Mouse (Mus musculus): Measurements from ENCODE around the gene Ppp1r3g. TPM values are rescaled to one million over a fixed set of nuclear protein-coding genes. Genes with fewer than 3 reads are reported as not detected.
A peak's percentile ranks its signal among the peaks of the same experiment; 100 is the strongest.

Ppp1r3g gene
- 3.3 and 3.7 TPM in 2 replicates for polyA plus RNA-seq (2015; fragmentation: Nextera tagmentation; extraction: Ambion mirVana)

DNA sequence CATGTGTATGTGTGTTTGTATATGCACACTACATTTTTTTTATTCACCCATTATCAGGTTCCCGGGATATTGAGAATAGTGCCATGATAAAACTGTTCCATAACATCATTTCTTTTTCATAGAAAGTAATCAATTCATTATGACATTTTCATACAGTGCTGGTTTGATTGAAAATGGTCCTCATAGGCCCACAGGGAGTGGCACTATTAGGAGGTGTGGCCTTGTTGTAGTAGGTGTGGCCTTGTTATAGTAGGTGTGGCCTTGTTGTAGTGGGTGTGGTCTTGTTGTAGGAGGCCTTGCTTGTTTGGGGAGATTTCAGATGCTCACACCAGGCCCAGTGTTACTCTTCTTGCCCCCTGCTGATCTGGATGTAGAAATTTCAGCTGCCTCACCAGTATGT is at the start of gene Ppp1r3g:
Gene Ppp1r3g, plus strand, starts transcription at position 301 of the 400 bp plus-strand sequence.
- no peak for ATAC-seq (ENCODE audit: low FRiP score, low read depth)
- no peaks in the 10 kb centered on the region for H3K36me3 ChIP-seq
- no peaks in the 10 kb centered on the region for H3K4me1 ChIP-seq
- H3K9me3 ChIP-seq, result no peaks in the 10 kb centered on the region
- no peak within 1 kb of the TSS for H3K4me3 ChIP-seq
- 97% methylated on average over 1 of the region's 1 CpGs for WGBS
- H3K27me3 ChIP-seq, result no peaks in the 10 kb centered on the region
- H3K4me2 ChIP-seq (replicated peaks), result no peak within 1 kb of the TSS
- H3K9ac ChIP-seq, result no peak within 1 kb of the TSS
- no peak within 1 kb of the TSS for H3K27ac ChIP-seq

DNA sequence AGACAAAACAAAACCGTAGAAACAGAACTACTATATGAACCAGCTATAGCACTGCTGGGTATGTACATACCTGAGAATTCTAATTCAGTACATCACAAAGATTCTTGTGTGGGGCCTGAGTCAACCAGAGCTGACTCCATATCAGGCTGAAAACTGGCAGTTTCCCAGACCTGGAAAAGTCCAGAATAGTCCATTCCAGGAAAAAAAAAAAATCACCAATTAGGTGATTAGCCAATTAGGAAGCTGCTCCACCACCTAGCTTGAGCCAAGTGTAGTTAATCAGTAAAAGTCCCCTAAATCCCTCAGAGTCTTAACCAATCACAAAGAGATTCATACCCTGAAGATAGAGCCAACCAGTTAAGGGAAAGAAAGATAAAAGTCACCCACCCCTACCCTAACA is 47.2 kb upstream of the Ppp1r3g start:
- H3K4me3 ChIP-seq, result no peak overlapping the region
- no peak overlapping the region for H3K27ac ChIP-seq
- no peaks in the 10 kb centered on the region for H3K4me1 ChIP-seq
- 92% methylated on average over 1 of the region's 1 CpGs for WGBS
- no peak for ATAC-seq (ENCODE audit: low FRiP score, low read depth)
- H3K27me3 ChIP-seq, result no peaks in the 10 kb centered on the region
- H3K4me2 ChIP-seq (replicated peaks), result no peak overlapping the region
- no peaks in the 10 kb centered on the region for H3K36me3 ChIP-seq
- H3K9me3 ChIP-seq, result no peaks in the 10 kb centered on the region
- no peak overlapping the region for H3K9ac ChIP-seq

DNA sequence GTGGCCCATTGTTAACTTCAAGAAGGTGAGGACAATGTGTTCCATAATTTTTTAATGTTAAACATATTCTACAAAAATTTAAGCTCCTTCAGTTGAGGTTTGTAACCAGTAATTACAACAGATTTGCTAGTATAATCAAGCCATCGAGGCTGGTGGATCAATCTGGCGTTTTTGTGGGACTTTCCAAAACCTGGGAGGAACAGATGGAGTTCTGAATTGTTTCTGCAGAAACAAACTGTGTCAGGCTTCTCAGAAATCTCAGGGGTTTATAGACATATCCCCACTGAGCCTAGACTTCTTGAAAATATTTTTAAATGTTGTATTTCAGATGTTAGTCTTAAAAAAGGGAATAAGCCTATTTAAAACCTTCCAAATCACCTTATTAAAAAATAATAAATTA is 20.6 kb upstream of the Ppp1r3g start:
- 58% methylated on average over 2 of the region's 2 CpGs for WGBS
- Histone ChIP-seq H3K9me3 (peaks cover 8% of the 10 kb centered on the region), H3K9ac (no peak overlapping the region), H3K4me2 (replicated peaks) (no peak overlapping the region), H3K4me3 (no peak overlapping the region), H3K27me3 (0 out of 2 replicates have a peak, but pooled peaks cover 3% of the 10 kb centered on the region), H3K4me1 (0 out of 2 replicates have a peak, but pooled peaks cover 5% of the 10 kb centered on the region), H3K27ac (no peak overlapping the region), H3K36me3 (no peaks in the 10 kb centered on the region)
- no peak for ATAC-seq (ENCODE audit: low FRiP score, low read depth)

DNA sequence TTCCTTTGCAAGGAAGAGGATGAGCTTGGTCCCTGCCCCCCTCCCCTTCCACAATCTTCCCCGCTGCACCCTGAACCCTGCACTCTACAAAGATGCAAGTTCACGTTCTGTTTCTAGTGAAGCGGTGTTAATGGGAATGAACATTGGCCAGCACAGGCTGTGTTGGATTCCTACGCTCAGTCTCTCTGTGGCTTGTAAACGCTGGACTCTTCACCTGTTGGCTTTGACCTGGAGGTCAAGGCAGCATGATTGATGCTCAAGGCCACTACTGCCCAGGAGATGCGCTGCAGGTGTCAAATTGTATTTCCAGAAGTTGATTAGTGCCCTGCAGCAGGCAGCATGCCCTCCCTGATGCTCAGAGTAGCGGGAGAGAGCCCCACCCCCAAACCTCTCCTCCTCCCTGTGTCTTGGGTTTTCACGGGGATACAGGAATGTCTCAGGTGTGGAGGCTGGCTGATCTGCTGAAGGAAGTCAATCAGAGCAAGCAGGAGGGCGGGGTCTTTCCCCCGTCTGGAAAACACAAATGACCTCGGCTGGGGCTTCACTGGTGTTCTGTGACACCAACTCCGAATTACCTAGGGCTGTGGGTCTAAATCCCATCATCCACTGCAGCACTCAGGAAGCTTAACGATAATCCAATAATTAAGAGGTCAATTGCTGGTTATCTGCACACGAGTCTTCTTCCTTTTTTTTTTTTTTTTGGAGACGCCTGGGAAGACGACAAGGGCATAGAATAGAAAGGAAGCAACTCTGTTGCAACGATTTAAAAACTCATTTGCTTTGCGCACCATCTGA is 18.6 kb upstream of the Ppp1r3g start:
- H3K27ac ChIP-seq, result no peak overlapping the region
- H3K4me2 ChIP-seq (replicated peaks), result no peak overlapping the region
- H3K27me3 ChIP-seq, result 0 out of 2 replicates have a peak, but pooled peaks cover 3% of the 10 kb centered on the region
- no peaks in the 10 kb centered on the region for H3K36me3 ChIP-seq
- no peak overlapping the region for H3K4me3 ChIP-seq
- 64% methylated on average over 18 of the region's 18 CpGs for WGBS
- peaks cover 2% of the 10 kb centered on the region; the same call in 1 of the 2 replicates for H3K9me3 ChIP-seq
- H3K4me1 ChIP-seq, result 0 out of 2 replicates have a peak, but pooled peaks cover 5% of the 10 kb centered on the region
- ATAC-seq (ENCODE audit: low FRiP score, low read depth), result no peak
- no peak overlapping the region for H3K9ac ChIP-seq

DNA sequence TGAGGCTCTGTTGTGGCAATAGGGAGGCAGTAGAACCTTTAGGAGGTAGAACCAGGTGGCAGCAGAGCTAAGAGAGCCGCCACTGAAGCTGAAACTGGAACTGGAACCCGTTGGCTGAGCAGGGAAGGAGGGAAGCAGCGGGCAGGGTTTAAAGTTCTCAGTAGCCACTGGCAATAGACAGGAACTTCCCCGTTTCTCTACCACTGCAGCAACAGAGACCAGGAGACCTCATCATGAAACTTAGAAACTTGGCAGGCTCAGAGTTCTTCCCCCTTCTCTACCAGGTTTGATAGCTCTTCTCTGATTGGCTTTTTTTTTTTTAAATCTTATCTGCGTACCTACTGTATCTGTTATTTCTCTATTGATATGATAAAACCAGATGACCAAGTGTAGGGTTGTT is 17.7 kb upstream of the Ppp1r3g start:
- Histone ChIP-seq H3K4me2 (replicated peaks) (no peak overlapping the region), H3K36me3 (no peaks in the 10 kb centered on the region), H3K9me3 (no peaks in the 10 kb centered on the region), H3K9ac (no peak overlapping the region), H3K27ac (no peak overlapping the region), H3K27me3 (peaks cover 3% of the 10 kb centered on the region; the same call in 1 of the 2 replicates), H3K4me3 (no peak overlapping the region), H3K4me1 (0 out of 2 replicates have a peak, but pooled peaks cover 5% of the 10 kb centered on the region)
- 82% methylated on average over 5 of the region's 5 CpGs for WGBS
- ATAC-seq (ENCODE audit: low FRiP score, low read depth), result no peak

DNA sequence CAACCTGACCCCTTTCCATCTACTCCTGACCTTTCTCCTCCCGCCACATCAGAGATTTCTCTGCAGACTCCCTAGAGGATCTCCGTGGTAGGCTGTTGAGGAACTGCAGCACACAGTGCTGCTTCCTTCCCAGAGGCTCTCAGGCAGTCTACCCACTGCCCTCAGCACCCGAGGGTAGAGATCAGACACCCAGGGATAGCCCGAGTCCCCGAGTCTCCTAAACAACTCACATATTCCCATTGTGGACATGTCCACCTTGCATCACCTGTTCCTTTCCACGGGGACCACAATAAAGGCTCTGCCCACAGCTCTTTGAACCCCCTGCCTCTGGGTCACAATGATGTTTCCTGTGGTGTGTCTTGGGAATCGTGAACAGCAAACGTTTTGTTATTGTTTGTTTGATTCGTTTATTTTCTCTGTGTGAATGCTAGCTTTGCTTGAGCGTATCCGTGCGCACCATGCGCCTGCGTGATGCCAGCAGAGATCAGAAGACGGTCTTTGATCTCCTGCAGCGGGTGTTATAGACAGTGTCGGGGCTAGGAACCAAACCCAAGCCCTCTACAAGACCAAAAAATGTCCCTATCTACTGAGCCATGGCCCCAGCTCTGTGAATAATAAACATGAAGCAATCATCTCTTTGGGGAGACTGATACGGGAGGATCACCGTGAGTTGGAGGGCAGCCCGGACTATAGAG is 11.8 kb upstream of the Ppp1r3g start:
- no peaks in the 10 kb centered on the region for H3K36me3 ChIP-seq
- H3K4me1 ChIP-seq, result 0 out of 2 replicates have a peak, but pooled peaks cover 12% of the 10 kb centered on the region
- ATAC-seq (ENCODE audit: low FRiP score, low read depth), result no peak
- no peak overlapping the region for H3K4me2 ChIP-seq (replicated peaks)
- no peak overlapping the region for H3K27ac ChIP-seq
- no peak overlapping the region for H3K4me3 ChIP-seq
- H3K9me3 ChIP-seq, result peaks cover 2% of the 10 kb centered on the region; the same call in 1 of the 2 replicates
- WGBS, result 71% methylated on average over 20 of the region's 20 CpGs
- no peak overlapping the region for H3K9ac ChIP-seq
- no peaks in the 10 kb centered on the region; the same call in 1 of the 2 replicates for H3K27me3 ChIP-seq

DNA sequence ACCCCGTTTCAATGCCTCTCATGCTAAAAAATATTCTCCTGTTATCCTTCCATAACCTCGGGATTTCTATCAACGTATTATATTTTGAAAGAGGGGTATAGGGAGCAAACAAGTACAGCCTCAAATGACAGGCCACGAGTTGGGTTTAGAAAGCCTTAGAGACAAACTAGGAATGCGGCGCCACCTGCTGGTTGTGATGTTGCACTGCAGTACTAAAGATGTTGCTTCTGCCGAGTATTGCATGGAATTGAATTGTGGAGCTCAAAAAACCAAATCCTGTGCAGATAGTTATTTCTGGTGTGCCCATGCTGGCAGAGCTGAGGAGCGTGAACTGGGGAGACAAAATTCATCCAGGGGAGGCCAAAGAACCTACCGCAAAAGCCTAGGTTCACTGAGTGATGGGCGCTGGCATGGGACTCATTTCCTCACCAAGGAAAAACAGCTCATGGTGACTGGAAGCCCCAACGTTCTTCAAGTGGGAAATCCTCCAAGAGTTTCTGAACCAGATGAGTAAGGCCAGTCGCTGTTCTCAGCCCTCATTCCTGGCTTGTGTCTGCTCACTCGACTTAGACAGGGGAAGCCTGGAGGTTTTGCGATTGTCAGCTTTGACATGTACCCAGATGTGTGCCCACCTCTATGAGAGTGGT is 11.2 kb upstream of the Ppp1r3g start:
- no peak overlapping the region for H3K9ac ChIP-seq
- ATAC-seq (ENCODE audit: low FRiP score, low read depth), result no peak
- H3K27me3 ChIP-seq, result no peaks in the 10 kb centered on the region; the same call in 1 of the 2 replicates

DNA sequence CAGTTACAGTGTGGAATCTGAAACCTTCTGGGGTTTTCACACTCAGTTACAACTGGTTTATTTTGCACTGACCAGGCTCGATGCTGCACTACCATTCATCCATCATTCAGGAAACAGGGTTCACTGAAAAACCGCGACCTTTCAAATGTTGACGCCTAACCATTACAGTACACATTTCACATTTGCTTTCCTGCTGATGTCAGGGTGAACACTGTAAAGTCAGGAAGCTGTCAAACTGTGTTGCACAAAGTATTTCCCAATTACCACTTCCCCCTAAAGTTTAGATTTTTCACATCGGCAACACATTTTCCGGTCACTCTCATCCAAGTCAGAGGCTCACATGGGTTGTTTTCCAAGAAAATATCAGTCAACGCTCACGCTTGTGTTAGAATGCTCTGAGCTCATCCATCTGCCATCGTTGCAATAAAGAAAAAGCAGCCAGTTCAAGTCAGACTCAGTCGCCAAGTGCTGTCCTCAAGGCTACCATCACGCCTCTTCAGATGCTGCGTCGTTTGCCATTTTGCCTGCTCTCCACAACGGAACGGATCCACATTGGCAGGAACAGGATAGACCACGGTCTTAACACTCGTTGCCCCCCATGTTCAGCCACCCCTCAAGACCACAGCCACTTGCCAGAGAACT is 8.7 kb upstream of the Ppp1r3g start:
- H3K36me3 ChIP-seq, result no peaks in the 10 kb centered on the region
- H3K4me1 ChIP-seq, result 0 out of 2 replicates have a peak, but pooled peaks cover 12% of the 10 kb centered on the region
- H3K27me3 ChIP-seq, result no peaks in the 10 kb centered on the region; the same call in 1 of the 2 replicates
- peaks cover 6% of the 10 kb centered on the region for H3K9me3 ChIP-seq
- H3K27ac ChIP-seq, result no peak overlapping the region
- H3K4me2 ChIP-seq (replicated peaks), result no peak overlapping the region
- H3K4me3 ChIP-seq, result no peak overlapping the region
- no peak overlapping the region for H3K9ac ChIP-seq
- 74% methylated on average over 17 of the region's 17 CpGs for WGBS
- no peak for ATAC-seq (ENCODE audit: low FRiP score, low read depth)

More for the DNA sequence above, 11.2 kb upstream of the Ppp1r3g start:
- Histone ChIP-seq H3K4me2 (replicated peaks) (no peak overlapping the region), H3K4me3 (no peak overlapping the region), H3K36me3 (no peaks in the 10 kb centered on the region), H3K4me1 (0 out of 2 replicates have a peak, but pooled peaks cover 12% of the 10 kb centered on the region), H3K27ac (no peak overlapping the region), H3K9me3 (peaks cover 6% of the 10 kb centered on the region)
- WGBS, result 23% methylated on average over 14 of the region's 14 CpGs

DNA sequence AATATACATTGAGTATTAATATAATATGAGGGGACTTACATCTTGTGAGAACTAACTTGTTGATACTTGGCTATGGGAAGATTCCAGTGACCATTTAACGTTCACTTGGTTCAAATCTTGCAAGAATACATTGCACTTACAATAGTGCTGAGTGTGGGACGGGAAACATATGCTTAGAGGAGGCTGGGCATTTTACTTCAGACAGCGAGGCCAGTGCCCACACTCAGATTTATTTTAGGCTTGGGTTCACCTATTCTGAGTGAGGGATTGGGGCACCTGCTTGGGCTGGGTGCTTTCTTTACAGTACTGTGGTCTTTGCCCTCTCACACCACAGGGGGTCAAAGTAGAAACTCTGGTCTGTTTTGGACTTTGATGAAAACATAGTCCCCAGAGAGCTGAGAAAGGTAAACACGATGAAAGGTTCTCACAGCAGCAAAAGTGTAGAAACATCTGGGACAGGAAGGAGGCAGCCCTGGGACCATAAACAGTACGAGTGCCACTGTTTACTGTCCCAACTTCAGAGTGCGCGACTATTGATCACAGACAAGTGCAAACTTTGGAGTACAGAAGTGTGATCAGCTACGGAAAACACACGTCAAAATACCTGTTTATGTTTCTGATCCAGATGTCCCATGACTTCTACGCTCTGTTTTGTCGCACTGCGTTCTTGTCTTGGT is 890 bp downstream of the Ppp1r3g start:
- no peak overlapping the region for H3K4me2 ChIP-seq (replicated peaks)
- 61% methylated on average over 12 of the region's 12 CpGs for WGBS
- no peaks in the 10 kb centered on the region for H3K36me3 ChIP-seq
- no peaks in the 10 kb centered on the region for H3K9me3 ChIP-seq
- H3K4me3 ChIP-seq, result no peak overlapping the region
- H3K9ac ChIP-seq, result no peak overlapping the region
- no peak overlapping the region for H3K27ac ChIP-seq
- H3K4me1 ChIP-seq, result no peaks in the 10 kb centered on the region
- no peak for ATAC-seq (ENCODE audit: low FRiP score, low read depth)
- H3K27me3 ChIP-seq, result no peaks in the 10 kb centered on the region

DNA sequence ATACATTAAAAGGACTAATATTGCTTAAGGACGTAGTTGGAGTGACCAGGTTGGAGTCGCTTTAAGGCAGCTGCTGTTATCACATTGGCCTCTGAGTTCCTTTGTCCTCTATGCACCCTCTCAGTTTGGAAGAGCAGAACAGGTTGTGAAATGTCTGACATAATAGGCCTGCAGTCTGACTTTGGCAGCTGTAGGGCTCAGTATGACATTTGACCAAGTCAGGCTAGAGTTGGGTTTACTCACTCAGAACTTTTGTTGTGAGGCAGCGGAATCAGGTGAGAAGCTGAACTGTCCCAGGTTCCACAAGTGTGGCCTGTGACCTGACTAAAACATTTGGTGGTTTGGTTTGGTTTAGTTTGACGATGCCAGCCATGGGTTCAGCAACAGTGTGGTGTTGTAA is 4.9 kb downstream of the Ppp1r3g start:
- Histone ChIP-seq H3K4me1 (0 out of 2 replicates have a peak, but pooled peaks cover 5% of the 10 kb centered on the region), H3K9ac (no peak overlapping the region), H3K36me3 (no peaks in the 10 kb centered on the region), H3K9me3 (no peaks in the 10 kb centered on the region), H3K4me2 (replicated peaks) (no peak overlapping the region), H3K4me3 (no peak overlapping the region), H3K27me3 (peaks cover 12% of the 10 kb centered on the region), H3K27ac (no peak overlapping the region)
- WGBS, result 83% methylated on average over 4 of the region's 4 CpGs
- ATAC-seq (ENCODE audit: low FRiP score, low read depth), result no peak

DNA sequence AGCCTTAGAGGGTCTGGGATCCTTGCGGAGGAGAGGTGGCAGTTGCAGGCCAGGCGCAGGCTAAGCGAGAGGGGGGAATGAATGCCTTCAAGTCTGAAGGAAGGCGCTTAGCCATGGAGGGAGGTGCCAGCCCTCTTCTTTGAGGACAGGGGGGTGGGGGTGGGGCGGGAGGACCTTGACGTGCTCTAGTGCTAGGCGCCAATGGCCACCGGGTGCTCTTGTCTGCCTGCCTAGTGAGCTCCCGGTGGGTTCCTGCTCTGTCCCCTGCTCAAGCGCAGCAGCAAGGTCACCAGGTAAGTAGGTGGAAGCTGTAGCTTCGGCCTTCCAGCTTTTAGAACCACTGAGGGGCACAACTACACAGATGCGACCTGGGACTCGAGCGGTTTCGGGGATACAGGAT is 9.1 kb downstream of the Ppp1r3g start:
- peaks cover 24% of the 10 kb centered on the region for H3K27me3 ChIP-seq
- 2% methylated on average over 14 of the region's 15 CpGs for WGBS
- no peak overlapping the region for H3K27ac ChIP-seq
- ATAC-seq (ENCODE audit: low FRiP score, low read depth), result peak; percentile 45; the same call in 1 of the 2 replicates
- peak overlapping the region; percentile 77 for H3K9ac ChIP-seq
- no peaks in the 10 kb centered on the region for H3K36me3 ChIP-seq
- no peaks in the 10 kb centered on the region for H3K9me3 ChIP-seq
- peak overlapping the region; percentile 65 for H3K4me3 ChIP-seq
- peaks cover 12% of the 10 kb centered on the region; the same call in 1 of the 2 replicates for H3K4me1 ChIP-seq
- peak overlapping the region; percentile 100 for H3K4me2 ChIP-seq (replicated peaks)

Data from limb, embryonic 13.5 days (tissue).